Mouse (Mus musculus) adrenal gland, adult 8-10 months (tissue): ENCODE data around the gene Gm13088. TPM values are rescaled to one million over a fixed set of nuclear protein-coding genes. Genes with fewer than 3 reads are reported as not detected.
"Not testable (repeated sequence)": the region's sequence is repeated elsewhere in the genome, so short reads cannot be mapped to it uniquely, and the experiment has no call there.

Experiments used
- DNase-seq: peaks from one replicate; pipeline ENCODE4 v3.0.0; 2022
- total RNA-seq, 4 experiments: library from RNA; stranded (reverse); gene quantifications; 2 replicates each; pipeline ENCODE4 v1.2.4; 2022

The Gm13088 gene
- not detected for total RNA-seq

- not testable (repeated sequence) for DNase-seq
Measured at GRCm38 (mm10) chr4:143657146-143657545, at the start of gene Gm13088. Gene Gm13088, minus strand, starts transcription at chr4:143657246.

GRCm38 (mm10) chr4:143702611-143703010, 45.6 kb upstream of the Gm13088 start, which contains the start of gene Gm13089:
Gene Gm13089, minus strand, starts transcription at chr4:143702711.
- no peak for DNase-seq

- not testable (repeated sequence) for DNase-seq
Measured at GRCm38 (mm10) chr4:143618101-143618500, 38.9 kb downstream of the Gm13088 start.

- DNase-seq = not testable (repeated sequence)
Measured at GRCm38 (mm10) chr4:143614703-143615102, 42.3 kb downstream of the Gm13088 start, which contains the start of gene Gm13083. Gene Gm13083, plus strand, starts transcription at chr4:143615003.

GRCm38 (mm10) chr4:143611927-143612326, 45.1 kb downstream of the Gm13088 start:
- DNase-seq = not testable (repeated sequence)

Other genes starting within 250 kb of the Gm13088 start
- gene Pramef8, start 244.8 kb downstream of the Gm13088 start, total RNA-seq = 10 to 100 TPM; 12.1 to 15.1 (median 14.6) TPM
- gene Oog4, start 206.9 kb downstream of the Gm13088 start, total RNA-seq = not detected
- gene Gm13043, start 145.9 kb downstream of the Gm13088 start, total RNA-seq = not detected
- not detected for gene Gm13040, start 121.3 kb downstream of the Gm13088 start, total RNA-seq
- not detected for gene BC080695, start 105.5 kb downstream of the Gm13088 start, total RNA-seq
- not detected for gene Gm13057, start 105.5 kb downstream of the Gm13088 start, total RNA-seq
- not detected for gene Gm13083, start 42.2 kb downstream of the Gm13088 start, total RNA-seq
- not detected for gene Gm13089, start 45.5 kb upstream of the Gm13088 start, total RNA-seq
- gene Gm13078, start 62.2 kb upstream of the Gm13088 start, total RNA-seq = not detected
- gene Gm13023, start 132.1 kb upstream of the Gm13088 start, total RNA-seq = not detected
- gene Gm13084, start 158.8 kb upstream of the Gm13088 start, total RNA-seq = not detected
- gene Gm13103, start 189.3 kb upstream of the Gm13088 start, total RNA-seq = not detected
- gene Pramef6, start 243.1 kb upstream of the Gm13088 start, total RNA-seq = not detected